Mouse (Mus musculus) cerebellum, adult 2 months (tissue): Measurements from ENCODE around the gene Klc4.

Experiments
- CTCF ChIP-seq: fragments of 200-500 bp; IDR thresholded peaks from 2 replicates; pipeline ENCODE4 v1.5.1; 2011; ENCODE audit warnings: low read depth, mild to moderate bottlenecking, control low read depth, low read length, moderate library complexity, borderline replicate concordance; ENCODE audit not compliant: insufficient read depth
- POLR2A ChIP-seq: fragments of 200-500 bp; IDR thresholded peaks from 2 replicates; pipeline ENCODE4 v1.6.1; 2011; ENCODE audit warnings: low read length, control low read depth, borderline replicate concordance; ENCODE audit not compliant: insufficient read depth

DNA sequence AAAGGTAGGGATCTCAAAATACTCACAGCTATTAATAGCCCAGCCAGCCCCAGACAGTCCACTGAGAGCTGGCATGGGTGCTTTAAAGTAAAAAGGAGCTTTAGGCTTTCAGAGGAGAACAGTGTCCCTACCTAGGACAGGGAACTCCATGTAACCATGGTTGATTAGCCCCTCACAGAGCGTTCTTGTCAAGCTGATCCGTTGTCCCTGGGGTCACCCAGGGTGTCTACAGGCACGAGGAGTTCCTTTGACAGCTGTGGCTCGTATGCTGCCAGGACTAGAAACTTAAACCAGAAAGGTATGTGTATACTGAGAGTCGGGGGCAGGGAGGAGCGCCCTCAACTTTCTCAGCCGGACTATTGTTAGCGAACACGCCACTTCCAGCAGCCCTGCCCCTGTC is 33.1 kb upstream of the Klc4 start:
- TF ChIP-seq CTCF (no peak), POLR2A (no peak)
